Mouse (Mus musculus): ENCODE measurements around the gene Abr.

GRCm38 (mm10) chr11:76497769-76498152 lies 124.4 kb downstream of the Abr start:
- TF ChIP-seq POLR2A (IDR thresholded peaks at IDR 0.05; ENCODE audit: borderline replicate concordance, extremely low read depth, insufficient read depth, insufficient read length, poor library complexity, severe bottlenecking) = no peak
- no peak for TF ChIP-seq CTCF (IDR thresholded peaks at IDR 0.05; ENCODE audit: borderline replicate concordance, extremely low read depth, insufficient read depth, insufficient read length)

All from brain, embryonic 14.5 days (tissue).